Mouse (Mus musculus): ENCODE data around the gene Nexn. TPM values are rescaled to one million over a fixed set of nuclear protein-coding genes. Genes with fewer than 3 reads are reported as not detected.
"Not testable (repeated sequence)": the region's sequence is repeated elsewhere in the genome, so short reads cannot be mapped to it uniquely, and the experiment has no call there.

Gene Nexn
- polyA plus RNA-seq, 1 experiment from 2014 or later, result 5.5 TPM

GRCm38 (mm10) chr3:152204577-152204976 is 61.6 kb downstream of the Nexn start:
- no peak overlapping the region for H3K4me2 ChIP-seq
- H3K4me3 ChIP-seq (ENCODE audit: low read depth, low read length), result no peak overlapping the region
- ATAC-seq (replicated peaks; ENCODE audit: low FRiP score), result no peak
- no peaks in the 10 kb centered on the region for H3K9me3 ChIP-seq (ENCODE audit: control insufficient read depth, low read length)
- no peaks in the 10 kb centered on the region for H3K27me3 ChIP-seq (replicated peaks; ENCODE audit: control insufficient read depth, insufficient read depth, low read length)
- H3K9ac ChIP-seq (ENCODE audit: low read depth, low read length), result no peak overlapping the region
- whole genome bisulfite sequencing, result 69% methylated on average over 3 of the region's 3 CpGs
- H3K27ac ChIP-seq (ENCODE audit: low read depth, low read length), result no peak overlapping the region
- peaks cover 16% of the 10 kb centered on the region for H3K4me1 ChIP-seq (replicated peaks; ENCODE audit: control insufficient read depth, insufficient read depth, low read length)
- 0 out of 2 replicates have a peak, but pooled peaks cover 4% of the 10 kb centered on the region for H3K36me3 ChIP-seq (ENCODE audit: control insufficient read depth, insufficient read depth, low read length)
- DNase-seq (ENCODE audit: low spot score), result no peak

DNA sequence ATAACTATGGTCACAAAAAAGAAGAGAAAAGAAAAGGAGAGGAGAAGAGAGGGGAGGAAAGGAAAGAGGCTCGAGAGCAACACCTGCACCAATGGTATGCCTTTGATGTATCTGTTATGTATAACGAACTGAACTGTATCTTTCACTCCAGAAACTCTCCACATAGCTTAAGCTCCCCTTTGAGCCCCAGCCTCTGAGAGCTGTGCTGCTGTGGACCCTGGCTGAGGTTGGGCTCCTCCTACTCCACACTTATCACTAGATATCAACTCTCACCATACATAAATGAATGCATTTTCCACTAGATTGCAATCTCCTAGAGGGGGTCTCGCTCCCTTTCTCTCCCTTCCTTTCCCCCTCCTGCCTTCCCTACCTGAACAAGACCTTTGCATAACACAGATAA is 62.2 kb downstream of the Nexn start:
- Histone ChIP-seq H3K27me3 (replicated peaks; ENCODE audit: control insufficient read depth, insufficient read depth, low read length) (no peaks in the 10 kb centered on the region), H3K4me2 (no peak overlapping the region), H3K4me1 (replicated peaks; ENCODE audit: control insufficient read depth, insufficient read depth, low read length) (peaks cover 14% of the 10 kb centered on the region), H3K4me3 (ENCODE audit: low read depth, low read length) (no peak overlapping the region), H3K9me3 (ENCODE audit: control insufficient read depth, low read length) (no peaks in the 10 kb centered on the region), H3K36me3 (ENCODE audit: control insufficient read depth, insufficient read depth, low read length) (0 out of 2 replicates have a peak, but pooled peaks cover 4% of the 10 kb centered on the region), H3K27ac (ENCODE audit: low read depth, low read length) (no peak overlapping the region), H3K9ac (ENCODE audit: low read depth, low read length) (no peak overlapping the region)
- ATAC-seq (replicated peaks; ENCODE audit: low FRiP score) (peak; percentile 17; the same call in 1 of the 2 replicates), DNase-seq (ENCODE audit: low spot score) (no peak)
- WGBS, result 55% methylated on average over 3 of the region's 3 CpGs

GRCm38 (mm10) chr3:152203411-152203810 is 62.7 kb downstream of the Nexn start:
- no peaks in the 10 kb centered on the region for H3K9me3 ChIP-seq (ENCODE audit: control insufficient read depth, low read length)
- no peak overlapping the region for H3K4me3 ChIP-seq (ENCODE audit: low read depth, low read length)
- ATAC-seq (replicated peaks; ENCODE audit: low FRiP score) (no peak), DNase-seq (ENCODE audit: low spot score) (no peak)
- H3K9ac ChIP-seq (ENCODE audit: low read depth, low read length), result no peak overlapping the region
- H3K36me3 ChIP-seq (ENCODE audit: control insufficient read depth, insufficient read depth, low read length), result 0 out of 2 replicates have a peak, but pooled peaks cover 4% of the 10 kb centered on the region
- peaks cover 10% of the 10 kb centered on the region for H3K4me1 ChIP-seq (replicated peaks; ENCODE audit: control insufficient read depth, insufficient read depth, low read length)
- H3K27ac ChIP-seq (ENCODE audit: low read depth, low read length), result no peak overlapping the region
- H3K4me2 ChIP-seq, result no peak overlapping the region
- H3K27me3 ChIP-seq (replicated peaks; ENCODE audit: control insufficient read depth, insufficient read depth, low read length), result no peaks in the 10 kb centered on the region
- WGBS, result 83% methylated on average over 6 of the region's 6 CpGs

GRCm38 (mm10) chr3:152202942-152203341 is 63.2 kb downstream of the Nexn start:
- H3K27me3 ChIP-seq (replicated peaks; ENCODE audit: control insufficient read depth, insufficient read depth, low read length), result no peaks in the 10 kb centered on the region
- no peak overlapping the region for H3K9ac ChIP-seq (ENCODE audit: low read depth, low read length)
- ATAC-seq (replicated peaks; ENCODE audit: low FRiP score), result no peak

DNA sequence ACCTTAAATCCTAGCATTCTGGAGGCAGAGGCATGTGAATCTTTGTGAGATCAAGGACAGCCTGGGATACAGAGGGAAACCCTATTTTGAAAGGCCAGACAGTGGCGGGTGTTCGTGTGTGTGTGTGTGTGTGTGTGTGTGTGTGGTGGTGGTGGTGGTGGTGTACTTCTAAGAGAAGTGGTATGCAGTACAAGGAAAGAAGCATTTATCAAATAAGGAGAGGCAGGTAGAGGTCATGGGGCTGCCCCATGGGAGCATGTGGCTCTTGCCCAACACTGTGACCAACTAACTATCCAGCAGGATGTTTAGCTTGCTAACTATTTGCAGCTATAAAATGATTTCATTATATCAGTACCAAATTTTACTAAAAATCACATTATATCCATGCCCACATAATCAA is 64.5 kb downstream of the Nexn start:
- Histone ChIP-seq H3K4me1 (replicated peaks; ENCODE audit: control insufficient read depth, insufficient read depth, low read length) (peaks cover 11% of the 10 kb centered on the region), H3K9ac (ENCODE audit: low read depth, low read length) (no peak overlapping the region)
- WGBS, result 73% methylated on average over 2 of the region's 2 CpGs

More at GRCm38 (mm10) chr3:152202942-152203341, 63.2 kb downstream of the Nexn start:
- Histone ChIP-seq H3K4me3 (ENCODE audit: low read depth, low read length) (no peak overlapping the region), H3K36me3 (ENCODE audit: control insufficient read depth, insufficient read depth, low read length) (0 out of 2 replicates have a peak, but pooled peaks cover 2% of the 10 kb centered on the region), H3K9me3 (ENCODE audit: control insufficient read depth, low read length) (no peaks in the 10 kb centered on the region), H3K27ac (ENCODE audit: low read depth, low read length) (no peak overlapping the region), H3K4me2 (no peak overlapping the region), H3K4me1 (replicated peaks; ENCODE audit: control insufficient read depth, insufficient read depth, low read length) (peaks cover 8% of the 10 kb centered on the region; the same call in 1 of the 2 replicates)
- no peak for DNase-seq (ENCODE audit: low spot score)

GRCm38 (mm10) chr3:152201181-152201580 is 65.0 kb downstream of the Nexn start:
- DNase-seq (ENCODE audit: low spot score), result no peak
- no peaks in the 10 kb centered on the region for H3K9me3 ChIP-seq (ENCODE audit: control insufficient read depth, low read length)
- no peak overlapping the region for H3K27ac ChIP-seq (ENCODE audit: low read depth, low read length)
- H3K27me3 ChIP-seq (replicated peaks; ENCODE audit: control insufficient read depth, insufficient read depth, low read length), result no peaks in the 10 kb centered on the region
- 88% methylated on average over 3 of the region's 3 CpGs for WGBS
- H3K9ac ChIP-seq (ENCODE audit: low read depth, low read length), result no peak overlapping the region
- no peak overlapping the region for H3K4me2 ChIP-seq
- ATAC-seq (replicated peaks; ENCODE audit: low FRiP score), result no peak
- H3K4me3 ChIP-seq (ENCODE audit: low read depth, low read length), result no peak overlapping the region
- peaks cover 11% of the 10 kb centered on the region for H3K4me1 ChIP-seq (replicated peaks; ENCODE audit: control insufficient read depth, insufficient read depth, low read length)
- H3K36me3 ChIP-seq (ENCODE audit: control insufficient read depth, insufficient read depth, low read length), result no peaks in the 10 kb centered on the region

More for the DNA sequence above, 64.5 kb downstream of the Nexn start:
- DNase-seq (ENCODE audit: low spot score) (no peak), ATAC-seq (replicated peaks; ENCODE audit: low FRiP score) (no peak)
- no peak overlapping the region for H3K4me3 ChIP-seq (ENCODE audit: low read depth, low read length)
- H3K9me3 ChIP-seq (ENCODE audit: control insufficient read depth, low read length), result no peaks in the 10 kb centered on the region
- no peak overlapping the region for H3K4me2 ChIP-seq
- no peak overlapping the region for H3K27ac ChIP-seq (ENCODE audit: low read depth, low read length)
- no peaks in the 10 kb centered on the region for H3K27me3 ChIP-seq (replicated peaks; ENCODE audit: control insufficient read depth, insufficient read depth, low read length)
- H3K36me3 ChIP-seq (ENCODE audit: control insufficient read depth, insufficient read depth, low read length), result no peaks in the 10 kb centered on the region

DNA sequence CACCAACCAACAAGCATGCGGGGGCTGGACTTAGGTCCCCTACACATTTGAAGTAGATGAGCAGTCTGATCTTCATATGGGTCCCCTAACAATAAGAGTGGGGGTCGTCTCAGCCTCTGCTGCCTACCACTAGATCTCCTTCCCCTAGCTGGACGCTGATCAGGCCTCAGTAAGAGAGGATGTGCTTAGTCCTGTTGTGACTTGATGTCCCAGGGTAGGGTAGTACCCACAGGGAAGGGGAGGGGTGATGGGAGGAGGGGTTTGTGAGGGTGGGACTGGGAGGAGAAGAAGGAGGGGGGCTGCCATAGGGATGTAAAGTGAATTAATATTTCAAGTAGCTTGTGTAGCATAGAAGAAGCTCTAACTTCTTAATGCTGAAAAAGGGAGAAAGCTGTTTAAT is 67.0 kb downstream of the Nexn start:
- no peaks in the 10 kb centered on the region for H3K36me3 ChIP-seq (ENCODE audit: control insufficient read depth, insufficient read depth, low read length)
- ATAC-seq (replicated peaks; ENCODE audit: low FRiP score) (no peak), DNase-seq (ENCODE audit: low spot score) (no peak)
- H3K4me3 ChIP-seq (ENCODE audit: low read depth, low read length), result no peak overlapping the region
- no peaks in the 10 kb centered on the region for H3K9me3 ChIP-seq (ENCODE audit: control insufficient read depth, low read length)
- no peak overlapping the region for H3K27ac ChIP-seq (ENCODE audit: low read depth, low read length)
- H3K4me1 ChIP-seq (replicated peaks; ENCODE audit: control insufficient read depth, insufficient read depth, low read length), result peaks cover 10% of the 10 kb centered on the region
- H3K4me2 ChIP-seq, result no peak overlapping the region
- H3K9ac ChIP-seq (ENCODE audit: low read depth, low read length), result no peak overlapping the region
- H3K27me3 ChIP-seq (replicated peaks; ENCODE audit: control insufficient read depth, insufficient read depth, low read length), result no peaks in the 10 kb centered on the region
- 68% methylated on average over 3 of the region's 3 CpGs for WGBS

DNA sequence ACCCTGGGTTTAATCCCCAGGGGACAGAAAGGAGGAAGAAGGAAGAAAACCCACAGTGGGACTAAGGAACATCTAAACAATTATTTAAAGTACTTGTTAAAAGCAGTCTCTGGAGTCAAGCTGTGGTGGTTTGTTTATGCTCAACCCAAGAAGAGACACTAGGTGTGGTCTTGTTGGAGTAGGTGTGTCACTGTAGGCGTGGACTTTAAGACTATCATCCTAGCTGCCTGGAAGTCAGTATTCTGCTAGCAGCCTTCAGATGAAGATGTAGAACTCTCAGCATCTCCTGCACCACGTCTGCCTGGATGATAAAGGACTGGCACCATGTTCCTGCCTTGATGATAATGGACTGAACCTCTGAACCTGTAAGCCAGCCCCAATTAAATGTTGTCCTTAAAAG is 68.9 kb downstream of the Nexn start:
- H3K4me3 ChIP-seq (ENCODE audit: low read depth, low read length); H3K27me3 ChIP-seq (replicated peaks; ENCODE audit: control insufficient read depth, insufficient read depth, low read length); H3K9me3 ChIP-seq (ENCODE audit: control insufficient read depth, low read length); DNase-seq (ENCODE audit: low spot score); H3K4me1 ChIP-seq (replicated peaks; ENCODE audit: control insufficient read depth, insufficient read depth, low read length); H3K36me3 ChIP-seq (ENCODE audit: control insufficient read depth, insufficient read depth, low read length); H3K9ac ChIP-seq (ENCODE audit: low read depth, low read length); H3K4me2 ChIP-seq: not testable (repeated sequence)
- WGBS, result 14% methylated on average over 2 of the region's 2 CpGs
- peak overlapping the region; percentile 38 for H3K27ac ChIP-seq (ENCODE audit: low read depth, low read length)
- ATAC-seq (replicated peaks; ENCODE audit: low FRiP score), result peak; percentile 64

- no peaks in the 10 kb centered on the region for H3K36me3 ChIP-seq (ENCODE audit: control insufficient read depth, insufficient read depth, low read length)
- H3K4me3 ChIP-seq (ENCODE audit: low read depth, low read length), result peak overlapping the region; percentile 70
- H3K4me2 ChIP-seq, result peak overlapping the region; percentile 73
- H3K9me3 ChIP-seq (ENCODE audit: control insufficient read depth, low read length), result no peaks in the 10 kb centered on the region
- H3K9ac ChIP-seq (ENCODE audit: low read depth, low read length), result peak overlapping the region; percentile 83
- peak overlapping the region; percentile 93 for H3K27ac ChIP-seq (ENCODE audit: low read depth, low read length)
- peak; percentile 81 for DNase-seq (ENCODE audit: low spot score)
- peaks cover 21% of the 10 kb centered on the region for H3K4me1 ChIP-seq (replicated peaks; ENCODE audit: control insufficient read depth, insufficient read depth, low read length)
- WGBS, result under 1% methylated on average over 17 of the region's 17 CpGs
- peak; percentile 96 for ATAC-seq (replicated peaks; ENCODE audit: low FRiP score)
- H3K27me3 ChIP-seq (replicated peaks; ENCODE audit: control insufficient read depth, insufficient read depth, low read length), result no peaks in the 10 kb centered on the region
These were observed 72.5 kb downstream of the Nexn start for GRCm38 (mm10) chr3:152193635-152194097.

Data from liver, embryonic 11.5 days (tissue).